Mouse (Mus musculus): Measurements from ENCODE around the gene Coro1b.
A peak's percentile ranks its signal among the peaks of the same experiment; 100 is the strongest.

GRCm38 (mm10) chr19:4190831-4191334 is 42.5 kb downstream of the Coro1b start, which contains the start of gene Tbc1d10c:
- TF ChIP-seq POLR2A (IDR thresholded peaks at IDR 0.05; ENCODE audit: borderline replicate concordance, extremely low read depth, low read depth, low read length) (peak; percentile 25; the same call in 1 of the 2 replicates), CTCF (IDR thresholded peaks at IDR 0.05; ENCODE audit: insufficient read depth, low read length) (no peak)

Data from lung, adult 2 months (tissue).